In the genomic region with DNA sequence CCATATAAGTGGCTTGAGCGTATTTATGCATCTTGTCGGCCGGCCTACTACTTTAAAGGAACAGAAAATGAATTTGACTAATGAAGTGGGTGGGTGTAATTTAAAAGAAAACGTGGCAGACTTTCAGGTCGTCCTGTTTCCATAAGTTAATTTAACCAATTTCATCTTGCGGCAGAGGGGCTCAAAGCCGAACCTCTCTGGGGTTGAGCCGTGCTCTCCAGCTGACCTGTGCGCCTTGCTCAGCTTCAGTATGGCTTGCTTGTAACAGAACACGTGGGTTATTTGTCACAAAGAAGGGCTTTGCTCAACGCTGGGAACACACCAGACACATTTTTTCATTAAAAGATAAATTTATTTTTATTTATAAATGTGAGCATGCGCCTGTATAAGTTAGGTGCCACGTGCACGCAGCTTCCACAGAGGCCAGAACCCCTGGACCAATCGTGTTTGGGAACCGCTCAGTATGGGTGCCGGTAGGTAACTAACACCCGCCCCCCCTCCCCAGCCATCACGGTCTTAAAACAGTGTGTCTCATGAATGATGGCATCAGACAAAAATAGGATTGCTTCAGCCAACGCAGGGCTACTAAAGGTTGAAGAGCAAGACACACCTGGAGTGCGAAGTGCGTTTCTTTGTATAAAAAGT, we compare ENCODE assay signal across 14 mouse cellular contexts.
DNase-seq lines count a peak whose midpoint lies in the region; ATAC-seq and TF ChIP-seq lines count a peak whose summit lies in the region.
"Had no signal": no experiment of that assay in that cellular context is flagged by ENCODE, and none has a peak within 500 bp of the region (broad histone marks: within the 10 kb centered on the region; RNA-seq: fewer than 3 reads in every experiment).

No protein-coding gene starts in this region.

- peaks cover 23% of the 10 kb centered on the region for H3K4me1 ChIP-seq in heart, postnatal 0 days (ENCODE audit: control insufficient read depth, insufficient read depth)
- H3K4me1 ChIP-seq in MEL (ENCODE audit: control insufficient read depth in 1 of 2, insufficient read depth in 2 of 2, low read length in 2 of 2), result peaks cover 33 to 53% of the 10 kb centered on the region in 2 experiments
- peaks cover 20% of the 10 kb centered on the region for H3K4me1 ChIP-seq in forebrain, embryonic 10.5 days
- no peaks in the 10 kb centered on the region for H3K4me1 ChIP-seq in intestine, postnatal 0 days (replicated peaks; ENCODE audit: control insufficient read depth, insufficient read depth, low read length)
- H3K4me1 ChIP-seq: embryonic facial prominence, embryonic 10.5 days had no signal

- no peaks in the 10 kb centered on the region; the same call in 1 of the 2 replicates for H3K79me2 ChIP-seq in MEL (ENCODE audit: control insufficient read depth, insufficient read depth, low read length, poor library complexity)

- intact Hi-C loops in heart, postnatal 14 days (cut with DNase I), result no loop called here

- TF ChIP-seq POLR2A in MEL (IDR thresholded peaks at IDR 0.05; ENCODE audit: control insufficient read depth in 1 of 2, insufficient read depth in 1 of 2, low read depth in 1 of 2, low read length in 2 of 2, poor library complexity in 1 of 2), result no peak

- no peak for TF ChIP-seq CTCF in heart, postnatal 0 days (IDR thresholded peaks at IDR 0.05; ENCODE audit: low read depth)
- TF ChIP-seq CTCF in MEL (IDR thresholded peaks at IDR 0.05 in 2 of 3, conservative IDR thresholded peaks at IDR 0.05 in 1 of 3; ENCODE audit: control insufficient read depth in 1 of 3, insufficient read depth in 1 of 3, low read depth in 2 of 3, low read length in 3 of 3, poor library complexity in 1 of 3, severe bottlenecking in 1 of 3), result no peak
- TF ChIP-seq CTCF in intestine, postnatal 0 days (IDR thresholded peaks at IDR 0.05; ENCODE audit: low read depth), result no peak

- DNase-seq in heart, postnatal 0 days (ENCODE audit: low spot score), result no peak
- no peak for DNase-seq in heart, postnatal 14 days
- peak; percentile 18 for DNase-seq in MEL (ENCODE audit: low read depth, low spot score)
- peak; percentile 17 for DNase-seq in forebrain, embryonic 10.5 days (ENCODE audit: extremely low spot score, low spot score)
- DNase-seq in embryo, embryonic 10 days (ENCODE audit: low spot score), result no peak
- DNase-seq in lung, postnatal 4 days, result no peak
- no peak for DNase-seq in urinary bladder, adult 2 months (ENCODE audit: low spot score)
- DNase-seq: heart, adult 18-20 months; left cerebral cortex, postnatal 4 days; lung, adult 2 months had no signal

- TF ChIP-seq RAD21 in MEL (IDR thresholded peaks at IDR 0.05; ENCODE audit: low read depth, low read length), result no peak

- H3K4me3 ChIP-seq in heart, postnatal 0 days (ENCODE audit: low read depth, low read length), result peak overlapping the region; percentile 38
- peak overlapping the region in 1 of 2 experiments; percentile 51; a peak in 3 of 4 replicates for H3K4me3 ChIP-seq in MEL (ENCODE audit: control insufficient read depth in 1 of 2, insufficient read depth in 1 of 2, low read depth in 2 of 2, low read length in 2 of 2)
- peak overlapping the region; percentile 39 for H3K4me3 ChIP-seq in forebrain, embryonic 10.5 days
- H3K4me3 ChIP-seq in intestine, postnatal 0 days (ENCODE audit: low read depth, low read length), result no peak overlapping the region

- H3K9ac ChIP-seq in heart, postnatal 0 days (replicated peaks; ENCODE audit: low read depth, low read length), result peak overlapping the region; percentile 31; the same call in 1 of the 2 replicates
- peak overlapping the region; percentile 82 for H3K9ac ChIP-seq in MEL (ENCODE audit: control insufficient read depth, low read depth, low read length, poor library complexity, severe bottlenecking)
- no peak overlapping the region for H3K9ac ChIP-seq in intestine, postnatal 0 days (ENCODE audit: low read depth, low read length)

- TF ChIP-seq EP300 in heart, postnatal 0 days (IDR thresholded peaks at IDR 0.05; ENCODE audit: low read depth), result no peak
- TF ChIP-seq EP300 in MEL (IDR thresholded peaks at IDR 0.05; ENCODE audit: low read depth in 1 of 2, low read length in 2 of 2), result no peak

- WGBS in heart, postnatal 0 days, result 83% methylated on average over 22 of the region's 22 CpGs
- WGBS in forebrain, embryonic 10.5 days, result 62% methylated on average over 22 of the region's 22 CpGs
- WGBS in intestine, postnatal 0 days, result 86% methylated on average over 22 of the region's 22 CpGs

- ATAC-seq in heart, postnatal 0 days (ENCODE audit: insufficient read depth, low read depth), result no peak
- ATAC-seq in intestine, postnatal 0 days, result no peak
- ATAC-seq: CD4-positive, CD25-positive, alpha-beta regulatory T cell, adult 4 months had no signal

- no peak overlapping the region for H3K27ac ChIP-seq in heart, postnatal 0 days (ENCODE audit: low read depth)
- peak overlapping the region; percentile 100 for H3K27ac ChIP-seq in MEL (ENCODE audit: control insufficient read depth, low read depth, low read length)
- no peak overlapping the region for H3K27ac ChIP-seq in forebrain, embryonic 10.5 days
- no peak overlapping the region for H3K27ac ChIP-seq in intestine, postnatal 0 days (ENCODE audit: low read depth, low read length)
- H3K27ac ChIP-seq: embryonic facial prominence, embryonic 10.5 days; kidney, postnatal 0 days had no signal

- H3K36me3 ChIP-seq in heart, postnatal 0 days (replicated peaks; ENCODE audit: control insufficient read depth, insufficient read depth, low read length), result no peaks in the 10 kb centered on the region
- H3K36me3 ChIP-seq in MEL (ENCODE audit: control insufficient read depth in 1 of 2, insufficient read depth in 2 of 2, low read length in 2 of 2), result peaks cover 0 to 56% of the 10 kb centered on the region in 2 experiments; a peak in 2 of 4 replicates
- no peaks in the 10 kb centered on the region for H3K36me3 ChIP-seq in forebrain, embryonic 10.5 days (replicated peaks)
- H3K36me3 ChIP-seq in intestine, postnatal 0 days (ENCODE audit: control insufficient read depth, insufficient read depth), result no peaks in the 10 kb centered on the region
- H3K36me3 ChIP-seq: embryonic facial prominence, embryonic 10.5 days had no signal

- no peaks in the 10 kb centered on the region for H3K9me3 ChIP-seq in heart, postnatal 0 days (replicated peaks; ENCODE audit: control insufficient read depth, low read length)
- no peaks in the 10 kb centered on the region for H3K9me3 ChIP-seq in MEL (replicated peaks; ENCODE audit: insufficient read depth, low read length)
- H3K9me3 ChIP-seq in forebrain, embryonic 10.5 days, result no peaks in the 10 kb centered on the region
- no peaks in the 10 kb centered on the region for H3K9me3 ChIP-seq in intestine, postnatal 0 days (ENCODE audit: control insufficient read depth)
- H3K9me3 ChIP-seq: embryonic facial prominence, embryonic 10.5 days had no signal

- peak overlapping the region; percentile 58 for H3K4me2 ChIP-seq in heart, postnatal 0 days (ENCODE audit: low read depth, low read length)
- peak overlapping the region; percentile 39 for H3K4me2 ChIP-seq in intestine, postnatal 0 days (replicated peaks; ENCODE audit: low read depth)

- H3K27me3 ChIP-seq in heart, postnatal 0 days (ENCODE audit: control insufficient read depth, insufficient read depth, low read length), result no peaks in the 10 kb centered on the region
- no peaks in the 10 kb centered on the region for H3K27me3 ChIP-seq in MEL (ENCODE audit: control insufficient read depth in 1 of 2, insufficient read depth in 2 of 2, low read length in 2 of 2)
- H3K27me3 ChIP-seq in forebrain, embryonic 10.5 days (ENCODE audit: poor library complexity, severe bottlenecking), result peaks cover 31% of the 10 kb centered on the region; the same call in 1 of the 2 replicates
- H3K27me3 ChIP-seq in intestine, postnatal 0 days (replicated peaks; ENCODE audit: control insufficient read depth, insufficient read depth, low read length), result no peaks in the 10 kb centered on the region

TF ChIP-seq in MEL, 35 proteins besides CTCF, POLR2A, EP300 and RAD21:
- no peak for TF ChIP-seq CHD1 (IDR thresholded peaks at IDR 0.05; ENCODE audit: low read depth, low read length)
- no peak for TF ChIP-seq KAT2A (conservative IDR thresholded peaks at IDR 0.05; ENCODE audit: low read depth, low read length)
- no peak for TF ChIP-seq RCOR1 (IDR thresholded peaks at IDR 0.05; ENCODE audit: low read depth, low read length)

Comparison
In these comparisons a context has a peak if more than half of its experiments do, and no peak if none do; other contexts are left out.
1. DNase-seq: peak in MEL (single experiment) and forebrain, embryonic 10.5 days (single experiment); none in heart, postnatal 0 days (single experiment), heart, postnatal 14 days (0 of 2), embryo, embryonic 10 days (single experiment), lung, postnatal 4 days (0 of 2) and urinary bladder, adult 2 months (single experiment).